Mouse (Mus musculus) kidney, adult 8-10 months (tissue): ENCODE measurements around the gene Svbp.
A peak's percentile ranks its signal among the peaks of the same experiment; 100 is the strongest.

Experiments
- DNase-seq, 2 experiments: peaks; one replicate each; pipeline ENCODE4 v3.0.0; 2022

The Svbp gene

GRCm38 (mm10) chr4:119247462-119248235 lies 52.5 kb downstream of the Svbp start:
- DNase-seq, result peak; percentile 63 to 80

GRCm38 (mm10) chr4:119248407-119248965 lies 53.4 kb downstream of the Svbp start:
- DNase-seq, result no peak
